Mouse (Mus musculus) right cerebral cortex, adult 18-20 months (tissue): ENCODE measurements around the gene Pnpla2.
A peak's percentile ranks its signal among the peaks of the same experiment; 100 is the strongest.
"Not testable (repeated sequence)": the region's sequence is repeated elsewhere in the genome, so short reads cannot be mapped to it uniquely, and the experiment has no call there.

ENCODE experiments used
- DNase-seq: peaks from one replicate; pipeline ENCODE4 v3.0.0; 2022; ENCODE audit warnings: mixed read lengths

Pnpla2 gene

DNA sequence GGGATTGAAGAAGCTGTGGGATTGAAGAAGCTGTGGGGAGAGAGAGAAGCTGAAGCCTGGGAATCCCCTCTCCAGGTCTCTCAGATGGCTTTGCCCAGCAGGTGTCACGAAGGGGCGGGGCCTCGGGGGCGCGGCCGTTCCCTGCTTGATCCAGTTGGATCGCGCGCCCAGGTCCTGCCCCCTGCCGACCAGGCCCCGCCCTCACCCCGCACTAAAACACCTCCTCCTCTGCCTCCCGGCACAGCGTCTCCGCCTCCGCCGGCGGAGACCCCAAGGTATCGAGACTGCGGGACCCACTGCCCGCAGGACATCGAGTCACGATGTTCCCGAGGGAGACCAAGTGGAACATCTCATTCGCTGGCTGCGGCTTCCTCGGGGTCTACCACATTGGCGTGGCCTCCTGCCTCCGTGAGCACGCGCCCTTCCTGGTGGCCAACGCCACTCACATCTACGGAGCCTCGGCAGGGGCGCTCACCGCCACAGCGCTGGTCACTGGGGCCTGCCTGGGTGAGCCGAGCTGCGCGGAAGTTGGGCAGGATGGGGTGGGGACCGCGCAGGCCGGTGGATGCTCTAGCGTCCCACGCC, at the start of gene Pnpla2:
Gene Pnpla2, plus strand, starts transcription at position 232 of the 585 bp plus-strand sequence.
- DNase-seq, result peak; percentile 93

GRCm38 (mm10) chr7:141405466-141405865, 49.5 kb upstream of the Pnpla2 start:
- DNase-seq, result no peak

- not testable (repeated sequence) for DNase-seq
Measured at GRCm38 (mm10) chr7:141407670-141408069, 47.3 kb upstream of the Pnpla2 start.

- peak; percentile 86 for DNase-seq
Measured at GRCm38 (mm10) chr7:141408833-141409232, 46.2 kb upstream of the Pnpla2 start.

DNA sequence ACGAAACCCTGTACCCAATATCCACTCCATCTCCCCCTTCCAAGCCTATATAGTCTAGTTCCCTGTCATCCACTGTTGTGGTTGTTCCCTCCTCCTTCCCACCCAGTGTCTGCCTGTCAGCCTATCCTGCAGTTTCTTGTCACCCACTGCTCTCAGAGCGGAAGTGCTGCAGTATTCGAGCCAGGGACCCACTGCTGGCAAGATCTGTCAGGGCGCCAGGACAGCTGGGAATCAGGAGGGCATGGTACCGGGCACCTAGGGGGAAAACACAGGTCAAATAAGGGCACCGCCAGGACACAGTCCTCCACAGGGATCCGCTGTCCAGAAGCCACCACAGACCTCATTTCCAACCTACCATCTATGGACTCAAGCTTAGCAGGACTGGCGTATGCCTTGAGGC, 44.4 kb upstream of the Pnpla2 start:
- no peak for DNase-seq

- DNase-seq, result no peak
Measured at GRCm38 (mm10) chr7:141411667-141412066, 43.3 kb upstream of the Pnpla2 start.

DNA sequence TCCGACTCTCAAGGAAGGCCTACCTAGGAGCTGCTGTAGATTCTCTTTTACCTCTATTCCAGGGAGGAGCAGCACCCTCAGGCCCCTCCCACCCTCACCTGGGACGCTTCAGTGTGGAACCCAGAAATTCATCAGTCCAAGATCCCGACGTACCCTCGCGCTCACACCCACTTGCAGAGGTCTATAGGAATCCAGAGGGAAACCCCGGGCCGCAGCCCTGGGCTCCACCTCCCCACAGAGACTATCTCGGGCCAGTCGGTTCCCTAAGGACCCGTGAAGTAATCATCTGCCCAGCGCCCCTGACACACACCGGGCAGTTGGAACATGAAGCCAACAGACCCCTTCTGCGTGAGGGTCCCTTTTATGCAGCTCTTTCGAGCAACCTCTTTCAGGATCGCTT, 41.7 kb upstream of the Pnpla2 start:
- no peak for DNase-seq

DNA sequence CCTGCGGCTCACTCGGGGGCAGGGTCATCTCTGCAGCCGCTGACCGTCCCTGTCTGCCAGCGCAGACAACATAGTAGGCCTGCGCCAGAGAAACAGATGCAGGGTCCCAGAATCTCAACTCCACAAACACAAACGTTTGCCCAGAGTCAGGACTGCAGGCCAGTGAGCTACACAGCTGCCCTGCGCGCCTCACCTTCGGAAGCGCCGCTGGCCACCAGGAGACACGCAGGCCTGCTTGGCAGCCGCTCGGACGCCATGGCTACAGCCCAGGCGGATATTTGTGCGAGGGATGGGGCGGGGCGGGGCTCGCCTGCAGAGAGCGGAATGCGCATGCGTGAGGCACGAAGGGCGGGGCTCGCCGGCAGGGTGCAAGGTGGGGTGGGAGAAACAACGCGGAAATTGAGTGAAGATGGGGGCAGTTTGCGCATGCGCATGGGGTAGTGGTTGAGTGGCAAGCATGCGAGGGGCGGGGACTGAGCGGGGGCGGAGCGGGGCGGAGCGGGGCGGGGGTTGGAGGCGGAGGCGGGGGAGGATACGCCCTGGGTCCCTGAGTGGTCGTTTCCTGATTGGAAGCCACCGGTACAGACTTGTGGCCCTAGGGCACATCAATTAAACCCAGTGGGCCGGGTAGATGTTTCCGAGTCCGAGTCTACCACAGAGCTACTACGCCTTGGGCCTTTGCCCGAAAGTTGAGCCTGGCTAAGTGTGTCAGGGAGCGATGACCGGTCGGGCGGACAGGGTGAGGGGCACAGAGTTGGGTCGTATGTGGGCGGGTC, 41.0 kb upstream of the Pnpla2 start, which contains the start of gene Gatd1:
Gene Gatd1, minus strand, starts transcription at position 328 of the 776 bp plus-strand sequence.
- peak; percentile 99 for DNase-seq

DNA sequence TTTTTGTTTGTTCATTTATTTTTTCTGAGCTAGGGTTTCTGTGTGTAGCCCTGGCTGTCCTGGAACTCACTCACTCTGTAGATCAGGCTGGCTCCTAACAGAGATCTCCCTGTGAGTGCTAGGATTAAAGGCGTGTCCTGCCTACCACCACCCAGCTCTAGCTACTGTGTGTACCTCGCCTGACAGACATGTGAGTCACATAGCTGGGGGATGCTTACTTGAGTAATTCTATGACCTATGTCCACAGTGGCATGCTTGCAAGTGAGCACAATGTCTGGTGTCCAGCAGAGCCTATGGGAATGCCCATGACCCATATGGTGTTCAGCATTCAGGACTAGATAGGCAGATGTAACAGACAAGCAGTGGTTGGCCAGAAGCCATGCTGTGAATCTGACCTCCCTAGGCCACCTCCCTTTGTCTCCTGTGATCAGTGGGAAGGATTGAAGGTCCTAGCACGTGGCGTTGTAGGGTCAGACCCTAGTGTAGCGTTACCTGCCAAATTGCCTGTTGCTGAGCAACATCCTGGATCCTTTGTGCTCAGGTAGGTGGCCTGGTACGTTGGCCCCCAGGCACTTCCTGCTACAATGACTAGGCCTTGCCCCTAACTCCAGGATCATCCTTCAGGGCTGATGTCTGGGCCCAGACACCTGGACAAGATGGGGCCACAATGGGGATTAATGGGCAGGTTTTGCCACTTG, 38.7 kb upstream of the Pnpla2 start:
- no peak for DNase-seq

DNA sequence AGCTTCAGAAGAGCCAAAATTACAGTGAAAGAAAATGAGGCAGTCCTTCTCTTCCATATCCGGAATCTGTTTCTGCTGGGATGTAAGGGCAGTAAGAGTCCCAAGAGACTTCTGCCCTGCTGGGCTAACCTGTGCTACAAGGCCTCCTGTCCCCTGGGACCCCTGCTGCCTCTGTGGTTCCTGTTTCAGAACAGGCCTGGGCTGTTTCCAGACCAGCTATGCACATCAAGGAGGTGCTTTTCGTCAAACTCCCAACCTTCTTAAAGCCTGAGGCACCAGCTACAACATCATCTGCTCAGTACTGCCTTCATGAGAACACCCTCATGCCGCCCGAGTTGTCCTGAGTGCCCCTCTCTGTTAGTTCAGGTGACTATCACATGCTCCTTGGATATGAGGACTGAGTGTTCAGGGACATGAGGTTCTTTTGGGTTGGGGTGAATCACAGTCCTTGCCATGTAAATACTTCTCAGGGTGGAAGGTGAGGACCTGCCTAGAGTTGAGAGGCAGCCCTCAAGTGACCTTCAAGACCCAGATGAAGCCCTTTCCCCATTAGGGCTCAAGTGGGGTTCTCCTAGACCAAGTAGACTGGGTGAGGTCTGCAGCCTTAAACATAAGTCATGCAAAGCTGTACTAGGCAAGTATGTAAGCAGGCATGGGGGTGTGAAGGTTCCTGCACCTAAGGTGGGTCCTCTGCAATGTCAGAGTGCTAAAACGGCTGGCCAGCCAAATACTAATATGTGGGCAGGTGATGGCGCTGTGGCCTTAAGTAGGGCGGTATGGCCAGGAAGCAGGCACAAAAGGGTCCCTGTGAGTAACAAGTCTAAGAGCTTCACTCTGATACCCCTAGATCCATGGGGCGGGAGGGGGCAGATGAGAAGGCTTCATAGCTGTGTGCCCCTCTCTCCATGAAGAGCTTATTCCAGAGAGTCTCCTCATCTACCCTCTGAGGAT, 37.0 kb upstream of the Pnpla2 start:
- DNase-seq, result no peak

DNA sequence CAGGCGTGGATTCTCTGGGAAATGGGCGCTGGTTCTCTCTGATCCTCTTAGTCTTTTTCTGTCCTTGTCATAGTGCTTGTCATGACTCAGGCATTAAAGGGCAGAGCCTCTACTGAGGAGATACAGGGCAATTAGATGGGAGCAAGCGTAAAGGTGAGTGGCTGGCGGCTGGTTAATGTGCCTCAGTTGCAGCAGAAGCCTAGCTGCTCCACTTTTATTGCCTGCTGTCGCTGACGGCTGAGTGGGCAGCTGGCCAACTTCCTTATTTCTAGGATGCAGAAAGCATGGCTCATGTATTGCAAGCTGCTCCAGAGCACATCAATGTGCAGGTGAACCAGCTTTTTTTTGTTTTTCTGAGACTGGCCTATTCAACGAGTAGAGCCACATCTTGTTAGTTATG, 36.0 kb upstream of the Pnpla2 start:
- DNase-seq, result no peak

DNA sequence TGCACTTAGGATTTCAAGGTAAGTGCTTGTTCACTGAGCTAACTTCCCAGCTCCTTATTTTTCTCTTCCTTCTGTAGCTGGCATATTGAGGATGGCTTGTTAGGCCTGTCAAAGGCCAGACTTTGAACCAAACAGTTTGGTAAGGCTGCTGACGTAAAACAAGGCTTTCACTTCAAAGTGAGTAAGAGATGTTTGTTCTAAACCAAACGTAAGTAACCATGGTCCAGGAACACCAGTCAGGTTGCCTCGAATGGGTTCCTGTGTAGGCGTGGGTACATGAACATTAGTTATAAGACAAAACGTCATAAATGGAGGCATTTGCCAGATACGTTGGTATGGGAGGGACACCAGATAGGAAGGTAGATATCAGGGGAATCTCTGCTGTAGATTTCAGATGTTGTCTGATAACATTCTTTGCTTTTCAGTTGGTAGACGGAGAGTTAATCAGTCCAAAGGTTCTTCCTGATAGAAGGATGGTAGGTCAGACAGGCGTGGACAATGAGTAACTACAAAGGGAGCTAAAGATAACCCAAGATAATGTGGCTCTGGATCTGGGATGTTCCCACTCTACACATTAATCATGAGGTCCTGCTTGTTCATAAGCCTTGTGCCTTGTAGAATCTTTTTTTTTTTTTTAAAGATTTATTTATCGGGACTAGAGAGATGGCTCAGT, 34.8 kb upstream of the Pnpla2 start:
- DNase-seq, result no peak

GRCm38 (mm10) chr7:141423811-141424210, 31.2 kb upstream of the Pnpla2 start:
- DNase-seq, result no peak

DNA sequence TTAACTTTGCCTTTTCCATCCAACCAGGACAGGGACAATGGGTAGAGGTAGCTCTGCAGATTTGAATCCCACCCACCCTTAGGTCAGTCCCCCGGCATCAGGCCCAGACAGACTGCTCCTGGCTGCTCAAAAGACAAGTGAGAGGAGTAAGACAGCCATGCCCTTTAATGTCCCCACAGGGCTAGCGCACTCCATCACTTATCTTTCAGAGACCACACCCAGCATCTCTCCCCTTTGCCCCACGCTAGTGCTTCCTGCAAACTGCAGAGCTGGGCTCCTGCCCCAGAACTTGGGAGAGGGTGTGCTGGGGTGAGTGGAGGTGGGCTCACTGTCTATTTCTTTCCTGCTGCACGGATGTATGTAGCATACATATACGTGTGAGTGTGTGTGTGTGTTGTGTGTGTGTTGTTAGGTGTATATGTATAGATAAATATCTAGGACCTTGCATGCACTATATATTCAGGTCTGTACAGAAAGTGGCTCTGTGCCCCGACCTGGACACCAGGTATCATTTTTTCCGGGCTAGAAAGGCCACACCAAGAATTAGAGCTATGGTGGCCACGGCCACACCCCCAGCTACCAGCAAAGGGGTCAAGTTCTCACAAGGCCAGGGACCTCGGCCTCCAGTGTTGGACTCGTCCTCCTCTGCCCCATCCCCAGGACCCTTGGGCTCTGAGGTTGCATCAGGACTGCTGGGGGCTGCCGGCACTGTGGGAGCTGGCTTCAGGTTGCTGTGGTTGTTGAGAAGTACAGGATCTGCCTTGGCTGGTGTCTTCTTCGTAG, 27.9 kb upstream of the Pnpla2 start:
- no peak for DNase-seq

GRCm38 (mm10) chr7:141428701-141429100, 26.3 kb upstream of the Pnpla2 start:
- DNase-seq, result no peak

DNA sequence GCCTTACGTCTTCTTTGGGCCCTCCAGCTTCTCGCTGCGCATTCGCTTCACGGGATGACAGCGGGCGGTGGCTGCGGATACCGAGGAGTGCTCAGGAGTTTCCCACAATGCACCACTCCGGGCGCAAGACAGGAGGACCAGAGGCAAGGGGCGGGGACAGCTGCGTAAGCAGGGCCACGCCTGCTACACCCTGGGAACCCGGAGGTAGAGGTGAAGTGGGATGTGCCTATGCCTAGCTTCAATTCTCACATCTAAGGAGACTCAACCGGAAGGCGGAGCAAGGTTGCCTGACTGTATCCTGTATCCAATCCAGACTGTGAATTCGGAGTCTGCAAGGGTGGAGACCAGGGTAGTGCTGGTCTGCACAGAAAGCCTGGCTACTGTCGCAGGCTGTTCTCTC, 25.7 kb upstream of the Pnpla2 start, which contains the start of gene Cend1:
Gene Cend1, minus strand, starts transcription at position 182 of the 400 bp plus-strand sequence.
- DNase-seq, result peak; percentile 95

- no peak for DNase-seq
Measured at GRCm38 (mm10) chr7:141429840-141430584, 25.0 kb upstream of the Pnpla2 start.

GRCm38 (mm10) chr7:141430585-141431240, 24.3 kb upstream of the Pnpla2 start:
- DNase-seq, result no peak

DNA sequence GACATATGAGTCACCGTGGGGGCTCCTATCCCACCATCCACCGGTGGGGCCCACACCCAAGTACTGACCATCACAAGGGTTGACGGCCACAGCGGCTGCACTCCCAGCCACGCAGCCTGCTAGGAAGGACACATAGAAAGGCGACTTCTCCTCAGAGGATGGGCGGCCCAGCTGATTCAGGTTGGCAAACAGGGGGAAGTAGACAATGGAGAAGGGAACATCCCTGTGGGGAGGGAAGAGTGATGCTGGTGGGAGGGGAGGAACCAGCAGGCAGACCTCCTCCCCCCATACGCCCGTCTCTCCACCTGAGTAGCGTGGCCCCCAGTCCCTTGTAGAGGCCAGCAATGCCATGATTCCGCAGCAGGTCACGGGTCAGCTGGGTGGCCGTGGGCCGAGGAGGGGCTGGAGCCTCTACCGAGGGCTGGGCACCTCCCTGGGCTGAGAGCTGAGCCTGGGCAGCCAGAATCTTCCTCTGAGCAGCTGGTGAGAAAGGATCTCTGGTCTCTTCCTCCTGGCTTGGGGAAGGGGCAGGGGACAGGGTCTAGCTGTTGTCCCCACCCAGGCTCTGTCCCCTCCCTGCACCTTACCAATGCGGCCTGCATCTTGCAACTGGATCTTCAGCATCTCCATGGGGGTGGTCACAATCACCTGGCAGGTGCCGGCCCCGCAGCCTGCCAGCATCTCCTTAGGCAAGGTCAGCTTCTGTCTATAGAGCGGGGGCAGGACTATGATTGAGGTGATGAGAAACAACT, 23.4 kb upstream of the Pnpla2 start:
- no peak for DNase-seq
